Mouse (Mus musculus): Measurements from ENCODE around the gene Btnl9. TPM values are rescaled to one million over a fixed set of nuclear protein-coding genes. Genes with fewer than 3 reads are reported as not detected.
"Not testable (repeated sequence)": the region's sequence is repeated elsewhere in the genome, so short reads cannot be mapped to it uniquely, and the experiment has no call there.

Btnl9 gene
- polyA plus RNA-seq, 1 experiment, result 3.0 TPM

GRCm38 (mm10) chr11:49187701-49188100 is 742 bp upstream of the Btnl9 start:
- H3K27me3 ChIP-seq (ENCODE audit: control insufficient read depth, insufficient read depth, low read length), result no peaks in the 10 kb centered on the region
- H3K36me3 ChIP-seq (ENCODE audit: control insufficient read depth, insufficient read depth, low read length), result no peaks in the 10 kb centered on the region
- no peak for DNase-seq
- no peak for TF ChIP-seq CTCF (IDR thresholded peaks at IDR 0.05; ENCODE audit: borderline replicate concordance, control insufficient read depth, extremely low read depth, insufficient read depth, low read length, poor library complexity)
- TF ChIP-seq POLR2A (IDR thresholded peaks at IDR 0.05; ENCODE audit: control insufficient read depth, extremely low read depth, insufficient read depth, low read length, poor library complexity), result no peak
- WGBS, result 93% methylated on average over 10 of the region's 10 CpGs
- H3K4me3 ChIP-seq (ENCODE audit: control insufficient read depth, insufficient read depth, low read length), result no peak overlapping the region
- H3K27ac ChIP-seq (ENCODE audit: control insufficient read depth, insufficient read depth, low read length), result no peak overlapping the region
- no peaks in the 10 kb centered on the region for H3K4me1 ChIP-seq (replicated peaks; ENCODE audit: control insufficient read depth, insufficient read depth, low read length)

- no peaks in the 10 kb centered on the region for H3K4me1 ChIP-seq (replicated peaks; ENCODE audit: control insufficient read depth, insufficient read depth, low read length)
- H3K27ac ChIP-seq (ENCODE audit: control insufficient read depth, insufficient read depth, low read length), result no peak overlapping the region
- no peaks in the 10 kb centered on the region for H3K27me3 ChIP-seq (ENCODE audit: control insufficient read depth, insufficient read depth, low read length)
- no peak overlapping the region for H3K4me3 ChIP-seq (ENCODE audit: control insufficient read depth, insufficient read depth, low read length)
- no peaks in the 10 kb centered on the region for H3K36me3 ChIP-seq (ENCODE audit: control insufficient read depth, insufficient read depth, low read length)
- 88% methylated on average over 6 of the region's 6 CpGs for WGBS
- no peak for DNase-seq
- no peak for TF ChIP-seq POLR2A (IDR thresholded peaks at IDR 0.05; ENCODE audit: control insufficient read depth, extremely low read depth, insufficient read depth, low read length, poor library complexity)
- no peak for TF ChIP-seq CTCF (IDR thresholded peaks at IDR 0.05; ENCODE audit: borderline replicate concordance, control insufficient read depth, extremely low read depth, insufficient read depth, low read length, poor library complexity)
Measured at GRCm38 (mm10) chr11:49186452-49186851, 507 bp downstream of the Btnl9 start.

GRCm38 (mm10) chr11:49183172-49183571 is 3.8 kb downstream of the Btnl9 start:
- TF ChIP-seq CTCF (IDR thresholded peaks at IDR 0.05; ENCODE audit: borderline replicate concordance, control insufficient read depth, extremely low read depth, insufficient read depth, low read length, poor library complexity) (no peak), POLR2A (IDR thresholded peaks at IDR 0.05; ENCODE audit: control insufficient read depth, extremely low read depth, insufficient read depth, low read length, poor library complexity) (no peak)
- no peak overlapping the region for H3K4me3 ChIP-seq (ENCODE audit: control insufficient read depth, insufficient read depth, low read length)
- WGBS, result 89% methylated on average over 1 of the region's 1 CpGs
- no peaks in the 10 kb centered on the region for H3K4me1 ChIP-seq (replicated peaks; ENCODE audit: control insufficient read depth, insufficient read depth, low read length)
- H3K36me3 ChIP-seq (ENCODE audit: control insufficient read depth, insufficient read depth, low read length), result no peaks in the 10 kb centered on the region
- no peak overlapping the region for H3K27ac ChIP-seq (ENCODE audit: control insufficient read depth, insufficient read depth, low read length)
- DNase-seq, result no peak
- no peaks in the 10 kb centered on the region for H3K27me3 ChIP-seq (ENCODE audit: control insufficient read depth, insufficient read depth, low read length)

GRCm38 (mm10) chr11:49176047-49176779 is 10.7 kb downstream of the Btnl9 start:
- H3K27ac ChIP-seq (ENCODE audit: control insufficient read depth, insufficient read depth, low read length); H3K4me1 ChIP-seq (replicated peaks; ENCODE audit: control insufficient read depth, insufficient read depth, low read length): not testable (repeated sequence)

GRCm38 (mm10) chr11:49175345-49175744 is 11.6 kb downstream of the Btnl9 start:
- 6% methylated on average over 8 of the region's 8 CpGs for WGBS
- Histone ChIP-seq H3K27me3 (ENCODE audit: control insufficient read depth, insufficient read depth, low read length) (no peaks in the 10 kb centered on the region), H3K36me3 (ENCODE audit: control insufficient read depth, insufficient read depth, low read length) (no peaks in the 10 kb centered on the region), H3K4me1 (replicated peaks; ENCODE audit: control insufficient read depth, insufficient read depth, low read length) (0 out of 2 replicates have a peak, but pooled peaks cover 3% of the 10 kb centered on the region), H3K4me3 (ENCODE audit: control insufficient read depth, insufficient read depth, low read length) (no peak overlapping the region), H3K27ac (ENCODE audit: control insufficient read depth, insufficient read depth, low read length) (no peak overlapping the region)
- DNase-seq, result peak; percentile 24
- TF ChIP-seq CTCF (IDR thresholded peaks at IDR 0.05; ENCODE audit: borderline replicate concordance, control insufficient read depth, extremely low read depth, insufficient read depth, low read length, poor library complexity) (no peak), POLR2A (IDR thresholded peaks at IDR 0.05; ENCODE audit: control insufficient read depth, extremely low read depth, insufficient read depth, low read length, poor library complexity) (no peak)

More at GRCm38 (mm10) chr11:49176047-49176779, 10.7 kb downstream of the Btnl9 start:
- not testable (repeated sequence) for H3K4me3 ChIP-seq (ENCODE audit: control insufficient read depth, insufficient read depth, low read length); DNase-seq; H3K36me3 ChIP-seq (ENCODE audit: control insufficient read depth, insufficient read depth, low read length); H3K27me3 ChIP-seq (ENCODE audit: control insufficient read depth, insufficient read depth, low read length)
- 88% methylated on average over 4 of the region's 4 CpGs for WGBS

GRCm38 (mm10) chr11:49170576-49170975 is 16.4 kb downstream of the Btnl9 start:
- no peaks in the 10 kb centered on the region for H3K36me3 ChIP-seq (ENCODE audit: control insufficient read depth, insufficient read depth, low read length)
- H3K27me3 ChIP-seq (ENCODE audit: control insufficient read depth, insufficient read depth, low read length), result no peaks in the 10 kb centered on the region; the same call in 1 of the 2 replicates
- no peak overlapping the region for H3K27ac ChIP-seq (ENCODE audit: control insufficient read depth, insufficient read depth, low read length)
- DNase-seq, result no peak
- 59% methylated on average over 4 of the region's 4 CpGs for WGBS
- TF ChIP-seq CTCF (IDR thresholded peaks at IDR 0.05; ENCODE audit: borderline replicate concordance, control insufficient read depth, extremely low read depth, insufficient read depth, low read length, poor library complexity) (no peak), POLR2A (IDR thresholded peaks at IDR 0.05; ENCODE audit: control insufficient read depth, extremely low read depth, insufficient read depth, low read length, poor library complexity) (no peak)
- H3K4me1 ChIP-seq (replicated peaks; ENCODE audit: control insufficient read depth, insufficient read depth, low read length), result 0 out of 2 replicates have a peak, but pooled peaks cover 3% of the 10 kb centered on the region
- no peak overlapping the region for H3K4me3 ChIP-seq (ENCODE audit: control insufficient read depth, insufficient read depth, low read length)
